Mouse (Mus musculus) lung, adult 2 months (tissue): ENCODE results near the gene Abca14.

Source experiments
- CTCF ChIP-seq: fragments of 200-500 bp; IDR thresholded peaks from 2 replicates; pipeline ENCODE4 v1.5.1; 2011; ENCODE audit warnings: mild to moderate bottlenecking, low read length, control low read depth; ENCODE audit not compliant: insufficient read depth
- POLR2A ChIP-seq: fragments of 200-500 bp; IDR thresholded peaks from 2 replicates; pipeline ENCODE4 v1.6.1; 2011; ENCODE audit warnings: low read depth, mild to moderate bottlenecking, control low read depth, low read length, borderline replicate concordance; ENCODE audit errors: extremely low read depth

DNA sequence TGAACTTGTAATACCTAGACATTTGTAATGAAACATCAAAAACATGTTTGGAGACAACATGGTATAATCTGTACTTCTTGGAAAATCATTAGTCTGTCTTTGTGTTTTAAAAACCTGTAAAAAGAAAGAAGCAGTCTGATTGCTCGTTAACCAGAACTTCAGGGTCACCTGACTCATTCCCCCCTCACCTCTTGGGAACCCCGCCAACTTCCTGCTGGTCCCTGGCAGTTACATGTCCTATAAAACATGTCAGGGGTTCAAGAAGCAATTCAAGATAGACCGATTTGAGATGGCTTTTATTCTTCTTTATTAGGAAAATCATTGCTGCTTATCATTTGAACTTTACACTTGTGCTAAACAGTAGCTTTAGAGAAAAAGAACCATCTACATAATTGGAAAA lies 81.5 kb downstream of the Abca14 start:
- TF ChIP-seq CTCF (no peak), POLR2A (no peak)
